Mouse (Mus musculus) small intestine, adult 2 months (tissue): ENCODE results near the gene Atg2a.

ENCODE experiments used
- CTCF ChIP-seq: fragments of 200-500 bp; IDR thresholded peaks from 2 replicates; pipeline ENCODE4 v1.5.1; 2012; ENCODE audit warnings: low read depth, mild to moderate bottlenecking, control low read depth, inconsistent platforms, low read length, moderate library complexity, mixed read lengths; ENCODE audit not compliant: insufficient replicate concordance, insufficient read length; ENCODE audit errors: extremely low read depth
- POLR2A ChIP-seq: fragments of 200-500 bp; IDR thresholded peaks from 2 replicates; pipeline ENCODE4 v1.6.1; 2012; ENCODE audit warnings: low read depth, mild to moderate bottlenecking, control low read depth, inconsistent platforms, low read length, moderate library complexity

GRCm38 (mm10) chr19:6299450-6300267, 58.2 kb downstream of the Atg2a start:
- TF ChIP-seq CTCF (no peak), POLR2A (no peak)
